Mouse (Mus musculus): ENCODE measurements around the gene Skap1. TPM values are rescaled to one million over a fixed set of nuclear protein-coding genes. Genes with fewer than 3 reads are reported as not detected.

The Skap1 gene
- polyA plus RNA-seq, 1 experiment, result 3.0 TPM

- Histone ChIP-seq H3K27ac (ENCODE audit: insufficient read depth, low read depth, low read length) (no peak overlapping the region), H3K36me3 (ENCODE audit: control insufficient read depth, insufficient read depth, low read length) (no peaks in the 10 kb centered on the region), H3K4me1 (ENCODE audit: control insufficient read depth, insufficient read depth, insufficient read length, low read length) (peaks cover 22% of the 10 kb centered on the region), H3K4me3 (ENCODE audit: low read depth, low read length) (no peak overlapping the region), H3K27me3 (ENCODE audit: control insufficient read depth, insufficient read depth, low read length) (no peaks in the 10 kb centered on the region)
- WGBS, result 60% methylated on average over 5 of the region's 5 CpGs
- TF ChIP-seq POLR2A (IDR thresholded peaks at IDR 0.05; ENCODE audit: low read depth, low read length) (no peak), CTCF (IDR thresholded peaks at IDR 0.05; ENCODE audit: extremely low read depth, insufficient read length, insufficient replicate concordance, low read depth, low read length) (no peak)
Measured at GRCm38 (mm10) chr11:96639805-96640204, 175.4 kb downstream of the Skap1 start.

GRCm38 (mm10) chr11:96642173-96643140 lies 178.1 kb downstream of the Skap1 start:
- Histone ChIP-seq H3K27me3 (ENCODE audit: control insufficient read depth, insufficient read depth, low read length) (no peaks in the 10 kb centered on the region), H3K27ac (ENCODE audit: insufficient read depth, low read depth, low read length) (0 out of 2 replicates have a peak overlapping the region, but pooled peaks have one; percentile 22), H3K36me3 (ENCODE audit: control insufficient read depth, insufficient read depth, low read length) (no peaks in the 10 kb centered on the region), H3K4me3 (ENCODE audit: low read depth, low read length) (no peak overlapping the region), H3K4me1 (ENCODE audit: control insufficient read depth, insufficient read depth, insufficient read length, low read length) (peaks cover 11% of the 10 kb centered on the region)
- 69% methylated on average over 17 of the region's 17 CpGs for WGBS
- TF ChIP-seq POLR2A (IDR thresholded peaks at IDR 0.05; ENCODE audit: low read depth, low read length), result no peak
- no peak for TF ChIP-seq CTCF (IDR thresholded peaks at IDR 0.05; ENCODE audit: extremely low read depth, insufficient read length, insufficient replicate concordance, low read depth, low read length)

GRCm38 (mm10) chr11:96644969-96645368 lies 180.6 kb downstream of the Skap1 start:
- TF ChIP-seq CTCF (IDR thresholded peaks at IDR 0.05; ENCODE audit: extremely low read depth, insufficient read length, insufficient replicate concordance, low read depth, low read length) (no peak), POLR2A (IDR thresholded peaks at IDR 0.05; ENCODE audit: low read depth, low read length) (no peak)
- no peaks in the 10 kb centered on the region for H3K27me3 ChIP-seq (ENCODE audit: control insufficient read depth, insufficient read depth, low read length)
- H3K36me3 ChIP-seq (ENCODE audit: control insufficient read depth, insufficient read depth, low read length), result no peaks in the 10 kb centered on the region
- no peaks in the 10 kb centered on the region for H3K4me1 ChIP-seq (ENCODE audit: control insufficient read depth, insufficient read depth, insufficient read length, low read length)
- no peak overlapping the region for H3K4me3 ChIP-seq (ENCODE audit: low read depth, low read length)
- WGBS, result 67% methylated on average over 7 of the region's 7 CpGs
- no peak overlapping the region for H3K27ac ChIP-seq (ENCODE audit: insufficient read depth, low read depth, low read length)

DNA sequence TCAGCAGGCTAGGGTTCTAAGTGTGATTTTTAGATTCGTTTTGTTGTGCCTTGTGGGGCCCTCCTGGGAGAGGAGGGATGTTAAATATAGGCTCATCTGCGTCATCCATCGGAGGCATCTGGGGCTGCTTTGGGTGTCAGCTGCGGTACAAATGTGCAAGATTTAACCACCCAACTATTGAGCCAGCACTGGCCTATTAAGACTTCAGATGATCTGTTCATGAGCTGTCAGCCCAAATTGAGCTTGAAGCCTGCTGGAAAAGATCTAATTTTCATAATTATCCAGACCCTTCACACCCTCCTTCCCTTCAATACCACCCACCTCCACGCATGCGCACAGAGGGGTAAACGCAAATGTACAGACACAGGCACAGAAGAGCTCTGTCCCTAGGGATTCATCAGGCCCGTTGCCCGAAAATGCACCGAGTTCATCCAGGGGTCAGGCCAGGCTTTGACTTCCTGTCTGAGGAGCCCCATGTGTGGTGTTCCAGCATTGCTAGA lies 181.2 kb downstream of the Skap1 start:
- Histone ChIP-seq H3K4me1 (ENCODE audit: control insufficient read depth, insufficient read depth, insufficient read length, low read length) (no peaks in the 10 kb centered on the region), H3K27me3 (ENCODE audit: control insufficient read depth, insufficient read depth, low read length) (no peaks in the 10 kb centered on the region), H3K36me3 (ENCODE audit: control insufficient read depth, insufficient read depth, low read length) (no peaks in the 10 kb centered on the region), H3K4me3 (ENCODE audit: low read depth, low read length) (no peak overlapping the region), H3K27ac (ENCODE audit: insufficient read depth, low read depth, low read length) (no peak overlapping the region)
- TF ChIP-seq POLR2A (IDR thresholded peaks at IDR 0.05; ENCODE audit: low read depth, low read length), result no peak
- 78% methylated on average over 10 of the region's 10 CpGs for WGBS

GRCm38 (mm10) chr11:96651848-96652247 lies 187.5 kb downstream of the Skap1 start:
- H3K36me3 ChIP-seq (ENCODE audit: control insufficient read depth, insufficient read depth, low read length), result no peaks in the 10 kb centered on the region
- no peak overlapping the region for H3K27ac ChIP-seq (ENCODE audit: insufficient read depth, low read depth, low read length)
- 83% methylated on average over 9 of the region's 9 CpGs for WGBS
- H3K4me1 ChIP-seq (ENCODE audit: control insufficient read depth, insufficient read depth, insufficient read length, low read length), result no peaks in the 10 kb centered on the region
- no peaks in the 10 kb centered on the region for H3K27me3 ChIP-seq (ENCODE audit: control insufficient read depth, insufficient read depth, low read length)
- TF ChIP-seq POLR2A (IDR thresholded peaks at IDR 0.05; ENCODE audit: low read depth, low read length) (no peak), CTCF (IDR thresholded peaks at IDR 0.05; ENCODE audit: extremely low read depth, insufficient read length, insufficient replicate concordance, low read depth, low read length) (no peak)
- H3K4me3 ChIP-seq (ENCODE audit: low read depth, low read length), result no peak overlapping the region

DNA sequence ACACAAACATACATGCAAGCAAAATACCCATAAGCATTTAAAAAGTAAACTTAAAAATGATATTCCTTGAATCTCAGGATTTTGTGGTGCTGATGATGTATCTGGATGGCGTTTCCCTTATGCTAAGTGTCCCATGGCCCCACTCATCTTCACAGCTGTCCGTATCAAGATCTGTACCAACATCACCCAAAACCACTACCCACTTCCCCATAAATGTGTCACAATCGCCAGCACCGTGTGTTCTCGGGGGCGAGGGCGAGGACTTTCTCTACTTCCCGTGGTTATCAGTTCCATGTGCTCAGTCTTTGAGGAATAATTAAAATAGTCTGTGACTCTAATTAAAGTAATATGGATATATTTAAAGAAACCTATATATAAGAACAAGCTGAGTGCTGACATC lies 189.5 kb downstream of the Skap1 start:
- 69% methylated on average over 8 of the region's 8 CpGs for WGBS
- no peaks in the 10 kb centered on the region for H3K27me3 ChIP-seq (ENCODE audit: control insufficient read depth, insufficient read depth, low read length)
- TF ChIP-seq CTCF (IDR thresholded peaks at IDR 0.05; ENCODE audit: extremely low read depth, insufficient read length, insufficient replicate concordance, low read depth, low read length), result no peak
- TF ChIP-seq POLR2A (IDR thresholded peaks at IDR 0.05; ENCODE audit: low read depth, low read length), result no peak

DNA sequence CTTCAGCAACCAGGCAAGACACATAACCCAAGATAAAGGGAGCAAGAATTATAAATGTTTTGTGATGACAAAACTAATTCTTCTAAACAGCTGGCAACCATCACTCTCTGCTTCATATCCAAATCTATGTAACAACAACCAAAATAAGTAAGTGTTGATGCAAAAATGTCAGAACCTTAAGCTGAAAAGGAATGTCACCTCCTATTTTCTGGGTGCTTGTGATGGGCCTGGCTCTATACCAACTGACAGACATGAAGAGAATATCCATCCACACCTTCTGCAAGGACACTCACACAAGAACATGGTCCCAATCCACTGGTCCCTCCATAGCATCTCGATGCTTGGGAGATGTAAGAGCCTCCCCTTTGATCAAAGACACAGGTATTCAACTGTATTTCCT lies 194.0 kb downstream of the Skap1 start:
- H3K36me3 ChIP-seq (ENCODE audit: control insufficient read depth, insufficient read depth, low read length), result no peaks in the 10 kb centered on the region
- TF ChIP-seq POLR2A (IDR thresholded peaks at IDR 0.05; ENCODE audit: low read depth, low read length) (no peak), CTCF (IDR thresholded peaks at IDR 0.05; ENCODE audit: extremely low read depth, insufficient read length, insufficient replicate concordance, low read depth, low read length) (no peak)
- 84% methylated on average over 1 of the region's 1 CpGs for WGBS
- H3K4me3 ChIP-seq (ENCODE audit: low read depth, low read length), result no peak overlapping the region
- no peaks in the 10 kb centered on the region; the same call in 1 of the 2 replicates for H3K4me1 ChIP-seq (ENCODE audit: control insufficient read depth, insufficient read depth, insufficient read length, low read length)
- H3K27ac ChIP-seq (ENCODE audit: insufficient read depth, low read depth, low read length), result no peak overlapping the region
- H3K27me3 ChIP-seq (ENCODE audit: control insufficient read depth, insufficient read depth, low read length), result no peaks in the 10 kb centered on the region

More for the DNA sequence above, 189.5 kb downstream of the Skap1 start:
- Histone ChIP-seq H3K36me3 (ENCODE audit: control insufficient read depth, insufficient read depth, low read length) (no peaks in the 10 kb centered on the region), H3K27ac (ENCODE audit: insufficient read depth, low read depth, low read length) (no peak overlapping the region), H3K4me1 (ENCODE audit: control insufficient read depth, insufficient read depth, insufficient read length, low read length) (no peaks in the 10 kb centered on the region), H3K4me3 (ENCODE audit: low read depth, low read length) (no peak overlapping the region)

Data from small intestine, adult 2 months (tissue).